Mouse (Mus musculus) CH12F3 (cell line): ENCODE measurements around the gene Mrpl37.
"Not testable (repeated sequence)": the region's sequence is repeated elsewhere in the genome, so short reads cannot be mapped to it uniquely, and the experiment has no call there.

Experiments used
- in situ Hi-C: fragments of 300-500 bp; cut with MboI; formaldehyde crosslinking; loops from 2 replicates; pipeline ENCODE4 v1.14.3; 2020; ENCODE audit warnings: low sequenced_read_pairs

Mrpl37 gene

DNA sequence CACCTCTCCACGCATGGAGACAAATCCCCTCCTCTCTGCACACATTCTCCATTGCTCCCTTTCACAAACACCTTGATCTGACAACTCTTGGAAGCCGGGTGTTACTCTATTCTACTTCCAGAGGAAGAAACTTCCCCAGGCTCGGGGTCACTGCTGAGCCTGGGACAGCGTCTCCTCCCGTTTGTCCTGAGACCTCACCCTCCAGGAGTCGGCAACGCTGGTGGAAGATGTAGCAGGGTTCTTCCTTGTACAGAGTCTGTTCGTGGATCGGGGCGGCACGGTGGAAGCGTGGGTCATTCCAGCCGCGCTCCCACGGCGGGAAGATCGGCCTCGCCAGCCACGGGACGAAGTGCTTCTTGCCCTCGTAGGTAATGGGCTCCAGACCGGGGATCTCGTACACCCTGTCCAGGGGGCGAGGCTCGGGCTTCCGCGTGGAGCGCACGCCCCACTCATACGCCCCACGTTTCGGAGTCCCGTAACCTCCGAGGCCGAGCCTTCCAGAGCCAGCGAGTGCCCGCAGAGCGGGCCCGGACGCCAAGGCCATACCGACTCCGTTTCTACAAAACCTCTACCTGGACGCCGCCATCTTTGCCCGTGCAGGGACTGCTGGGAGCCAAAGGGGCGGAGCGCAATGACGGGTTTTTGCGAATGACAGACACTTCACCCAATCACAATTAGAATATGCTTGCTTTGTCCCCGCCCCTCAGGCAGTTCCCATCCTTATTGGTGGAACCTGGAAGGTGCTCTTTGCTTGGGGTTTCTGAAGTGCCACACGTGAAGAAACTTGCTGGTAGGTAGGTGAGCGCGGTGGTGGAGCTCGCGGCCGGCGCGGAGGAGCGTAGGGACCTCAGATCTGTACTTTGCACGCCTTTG is at the start of gene Mrpl37, which contains the start of gene Cyb5rl:
Mrpl37 (minus strand) TSS at position 617 of the 873 bp plus-strand sequence.
Cyb5rl (plus strand) TSS at position 737 of the 873 bp plus-strand sequence.
- in situ Hi-C loops, result no loop called here

DNA sequence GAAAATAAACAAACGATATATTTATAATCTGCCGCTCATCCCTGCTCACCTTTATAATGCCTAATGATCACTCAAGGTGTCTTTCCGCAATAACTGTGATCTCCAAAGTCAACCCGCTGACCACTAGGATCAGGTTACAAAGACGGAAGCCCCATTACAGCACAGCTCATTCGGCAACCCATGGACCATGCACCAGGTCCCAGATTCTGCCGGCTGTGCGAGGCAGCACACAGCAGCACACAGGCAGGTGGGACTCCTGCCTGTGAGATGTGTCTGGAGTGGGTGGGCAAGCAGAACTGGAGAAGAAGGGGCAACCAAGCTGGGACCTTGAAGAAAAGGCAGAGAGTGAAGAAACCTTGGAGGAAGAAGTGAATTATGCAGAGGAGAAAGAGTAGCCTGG is 47.6 kb upstream of the Mrpl37 start:
- in situ Hi-C loops, result no loop called here

DNA sequence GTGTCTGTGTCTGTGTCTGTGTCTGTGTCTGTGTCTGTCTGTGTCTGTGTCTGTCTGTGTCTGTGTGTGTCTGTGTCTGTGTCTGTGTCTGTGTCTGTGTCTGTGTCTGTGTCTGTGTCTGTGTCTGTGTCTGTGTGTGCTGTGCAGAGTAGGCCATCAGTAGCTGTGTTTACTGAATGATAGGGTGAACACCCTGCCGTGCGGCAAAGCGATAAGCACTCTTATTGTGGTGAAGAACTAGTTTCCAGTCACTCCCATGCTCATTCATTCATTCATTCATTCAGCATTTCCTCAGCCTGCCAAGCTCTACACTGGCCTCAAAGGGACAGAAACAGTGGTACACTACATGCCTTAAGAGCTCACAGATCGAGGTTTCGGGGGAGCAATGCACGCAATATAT is 42.5 kb upstream of the Mrpl37 start:
- in situ Hi-C loops, result not testable (repeated sequence)

DNA sequence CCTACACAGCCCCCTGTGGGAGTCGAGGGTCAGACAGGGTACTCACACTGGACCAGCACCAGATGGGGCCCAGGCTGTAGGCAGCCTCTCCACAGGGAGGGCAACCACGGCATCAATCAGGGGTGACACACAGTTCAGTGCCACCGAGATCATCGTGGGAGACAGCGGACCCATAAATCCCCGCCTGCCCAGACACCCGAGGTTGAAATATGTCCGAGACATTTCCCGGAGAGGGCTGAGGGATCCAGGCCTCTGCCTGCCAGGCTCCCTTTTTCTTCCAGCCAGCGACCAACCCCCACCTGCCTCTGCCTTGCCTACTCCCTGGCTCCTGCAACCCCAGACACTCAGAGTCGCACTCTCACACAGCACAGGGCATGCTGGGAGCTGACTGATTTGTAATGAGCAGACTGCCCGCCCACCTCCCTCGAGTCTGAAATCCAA is 41.6 kb upstream of the Mrpl37 start:
- in situ Hi-C loops, result no loop called here

DNA sequence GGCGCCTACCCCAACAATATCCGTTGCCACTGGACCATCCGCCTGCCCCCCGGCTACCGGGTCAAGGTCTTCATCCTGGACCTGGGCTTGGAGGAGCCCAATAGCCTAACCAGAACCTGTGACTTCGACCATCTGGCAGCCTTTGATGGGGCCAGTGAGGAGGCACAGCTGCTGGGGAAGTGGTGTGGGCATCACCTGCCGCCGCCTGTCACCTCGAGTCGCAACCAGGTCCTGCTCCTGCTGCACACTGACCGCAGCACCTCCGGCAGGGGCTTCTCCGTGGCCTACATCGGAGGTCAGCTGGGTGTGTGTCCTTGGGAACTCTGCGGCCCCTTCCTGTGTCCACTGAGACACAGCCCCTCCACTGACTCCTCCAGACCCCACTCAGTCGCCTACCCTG is 40.1 kb upstream of the Mrpl37 start:
- in situ Hi-C loops, result no loop called here

DNA sequence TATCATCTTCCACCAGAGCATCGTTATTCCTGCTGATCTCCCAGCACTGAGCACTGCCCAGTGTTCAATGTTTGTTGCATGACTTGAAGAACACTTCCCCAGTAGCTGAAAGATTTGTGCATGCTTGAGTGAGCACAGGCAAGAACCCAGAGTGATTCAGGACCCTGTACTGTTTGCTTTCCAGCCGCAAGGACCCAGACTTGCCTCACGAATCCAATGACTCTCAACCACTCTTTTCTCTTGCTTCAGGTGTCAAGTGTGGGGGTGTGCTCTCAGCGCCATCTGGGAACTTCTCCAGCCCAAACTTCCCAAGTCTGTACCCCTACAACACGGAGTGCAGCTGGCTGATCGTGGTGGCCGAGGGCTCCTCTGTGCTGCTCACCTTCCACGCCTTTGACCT is 35.6 kb upstream of the Mrpl37 start:
- in situ Hi-C loops, result no loop called here

DNA sequence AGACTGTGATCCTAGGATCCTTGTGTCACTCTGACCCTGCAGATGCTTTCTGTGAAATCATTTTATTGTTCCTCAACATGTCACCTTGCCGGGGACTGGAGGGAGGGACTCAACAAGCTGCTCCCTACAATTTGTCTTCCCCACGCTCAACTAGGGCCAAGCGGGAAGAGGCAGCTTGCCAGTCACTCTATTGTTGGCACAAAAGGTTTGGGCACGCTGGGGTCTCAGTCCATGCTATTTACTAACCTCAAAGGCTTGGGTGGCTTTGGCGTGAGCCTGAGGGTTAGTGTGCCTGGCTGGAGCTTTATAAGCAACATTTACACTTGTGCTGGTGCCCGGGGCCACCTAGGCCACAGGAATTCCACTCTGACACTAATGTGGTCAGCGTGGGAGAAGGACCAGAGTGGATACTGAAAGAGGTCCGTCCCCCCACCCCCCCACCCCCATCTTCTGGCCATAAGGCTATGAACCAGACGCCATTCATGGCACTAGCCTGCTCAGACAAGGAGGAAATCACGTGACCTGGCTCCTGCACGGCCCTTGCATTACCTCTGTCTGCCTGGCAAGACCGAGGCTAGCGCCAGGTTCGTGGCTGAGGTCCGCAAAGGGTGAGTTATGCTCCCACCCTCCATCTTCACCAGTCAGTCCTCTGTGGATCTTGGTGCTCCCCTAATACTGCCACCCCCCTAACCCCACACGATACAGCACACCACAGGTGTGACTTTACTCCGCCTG is 32.3 kb upstream of the Mrpl37 start:
- in situ Hi-C loops, result no loop called here

DNA sequence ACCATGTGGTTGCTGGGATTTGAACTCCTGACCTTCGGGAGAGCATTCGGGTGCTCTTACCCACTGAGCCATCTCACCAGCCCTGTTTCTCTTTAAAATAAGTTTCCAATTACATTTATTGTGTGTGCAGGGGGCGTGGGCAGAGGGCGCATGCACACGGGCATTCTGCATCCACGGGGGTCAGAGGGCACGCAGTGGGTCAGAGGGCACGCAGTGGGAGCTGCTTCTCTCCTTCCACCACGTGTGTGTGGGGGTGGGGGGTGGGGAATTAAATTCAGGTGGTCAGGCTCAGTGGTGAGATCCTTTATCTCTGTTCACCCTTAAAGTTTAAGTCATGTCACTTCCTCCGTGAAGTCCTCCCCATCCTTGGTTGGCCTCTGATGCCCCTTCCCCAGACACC is 31.7 kb upstream of the Mrpl37 start:
- in situ Hi-C loops, result no loop called here

DNA sequence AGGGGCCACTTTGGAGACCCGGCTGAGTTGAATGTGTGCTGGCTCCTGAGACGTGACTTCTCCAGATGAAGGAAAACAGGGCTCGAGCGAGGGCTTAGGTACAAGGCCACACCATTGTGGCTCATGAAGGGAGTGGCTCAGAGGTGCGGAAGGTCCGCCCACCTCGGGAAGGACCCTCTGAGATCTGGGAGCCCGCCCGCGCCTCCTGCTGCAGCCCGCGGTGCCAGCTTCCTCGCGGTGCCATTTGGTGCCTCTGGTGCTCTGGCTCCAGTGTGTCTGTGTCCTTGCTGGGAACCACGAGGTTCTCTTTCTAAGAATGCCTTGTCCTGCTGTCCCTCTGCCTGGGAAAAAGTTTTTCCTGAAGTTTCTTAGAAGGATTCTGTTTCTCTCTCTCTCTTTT is 31.2 kb upstream of the Mrpl37 start:
- in situ Hi-C loops, result no loop called here

DNA sequence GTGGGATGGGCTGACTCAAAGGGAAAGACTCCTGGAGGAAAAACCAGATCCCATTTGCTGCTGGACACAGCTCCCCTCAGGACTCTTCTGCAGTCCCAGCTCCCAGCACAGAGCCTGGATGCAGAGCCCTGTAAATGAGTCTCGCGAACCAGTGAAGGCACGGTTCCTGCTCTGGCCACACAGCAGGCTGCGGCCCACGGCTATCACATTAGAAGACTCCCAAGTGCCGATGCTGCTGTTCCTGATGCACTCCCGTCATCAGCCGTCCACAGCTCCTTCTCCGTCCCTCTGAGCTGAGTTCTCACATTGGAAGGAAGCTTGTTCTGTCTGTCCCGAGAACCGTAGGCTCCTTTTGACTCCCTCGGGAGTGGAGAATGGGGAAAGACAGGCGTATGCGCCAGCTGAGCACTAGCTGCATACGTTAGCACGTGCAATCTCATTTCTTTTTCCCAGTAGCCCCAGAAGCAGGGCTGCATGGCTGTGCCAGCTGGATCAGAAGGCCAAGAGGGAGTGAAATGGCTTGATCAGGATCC is 30.2 kb upstream of the Mrpl37 start, which contains the start of gene Cdcp2:
Cdcp2 (plus strand) TSS at position 51 of the 533 bp plus-strand sequence.
- in situ Hi-C loops, result no loop called here

DNA sequence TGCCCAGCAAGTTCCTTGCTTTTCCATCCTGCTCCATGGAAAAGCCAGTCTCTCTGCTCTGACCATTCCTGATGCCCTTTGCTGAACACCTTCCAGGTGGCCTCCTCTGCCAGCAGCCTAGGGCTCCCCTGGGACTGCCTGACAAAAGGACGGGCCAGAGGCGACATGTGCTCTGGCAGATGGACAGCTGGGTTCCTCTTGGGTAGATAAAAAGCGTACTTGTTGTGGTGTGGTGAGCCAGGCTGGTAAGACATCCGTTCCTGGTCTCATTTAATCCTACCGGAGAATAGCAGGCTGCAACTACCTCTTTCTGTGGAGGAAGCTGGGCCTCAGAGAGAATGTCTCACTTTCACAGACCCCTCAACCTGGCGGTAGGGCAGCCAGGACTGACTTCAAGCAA is 29.4 kb upstream of the Mrpl37 start:
- in situ Hi-C loops, result no loop called here

DNA sequence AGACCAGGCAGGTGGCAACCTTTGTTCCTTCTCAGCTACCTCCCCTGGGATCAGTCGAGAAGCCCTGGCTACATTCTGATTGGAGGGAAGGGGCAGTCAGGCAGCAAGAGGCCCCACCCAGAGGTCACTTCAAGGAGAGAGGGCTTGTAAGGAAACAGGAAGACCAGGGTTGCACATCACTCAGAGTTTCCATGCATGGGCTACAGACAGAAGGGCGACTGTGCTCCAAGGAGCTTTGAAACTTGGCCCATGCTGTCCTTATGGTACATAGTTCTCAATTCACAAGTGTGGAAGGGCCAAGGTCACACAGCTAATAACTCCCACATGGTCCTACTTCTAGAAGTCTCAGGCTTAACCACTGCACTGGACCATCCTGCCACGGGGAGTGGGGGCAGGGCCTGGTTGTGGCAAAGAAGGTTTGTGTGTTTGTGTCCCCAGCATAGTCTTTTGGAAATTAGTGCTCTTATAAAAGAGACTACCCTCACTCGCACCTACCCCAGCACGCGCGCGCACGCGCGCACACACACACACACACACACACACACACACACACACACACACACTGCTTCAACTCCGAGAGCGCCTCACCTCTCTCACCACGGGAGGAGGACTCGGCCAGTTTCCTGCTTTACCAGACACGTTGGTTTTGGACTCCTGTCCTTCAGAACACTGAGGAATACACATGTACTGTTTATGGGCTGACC is 28.0 kb upstream of the Mrpl37 start:
- in situ Hi-C loops, result no loop called here

DNA sequence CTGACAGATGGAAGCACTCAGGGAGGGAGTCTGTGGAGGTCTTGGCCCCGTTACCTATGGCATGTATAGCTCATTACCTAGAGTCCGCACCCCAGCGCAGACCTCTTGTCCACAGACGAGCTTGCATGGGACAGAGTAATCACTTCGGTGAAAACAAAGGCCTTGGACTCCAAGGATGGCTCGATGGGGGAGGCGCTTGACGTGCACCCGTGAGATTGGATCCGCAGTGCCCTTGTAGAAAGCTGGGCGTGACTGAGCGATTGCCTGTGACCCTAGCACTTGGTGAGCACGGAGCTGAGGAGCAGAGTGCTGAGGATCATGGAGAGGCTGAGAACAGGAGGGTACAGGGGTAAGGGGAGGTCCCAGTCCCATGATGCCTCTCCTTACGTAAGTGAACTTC is 25.0 kb upstream of the Mrpl37 start:
- in situ Hi-C loops, result no loop called here

DNA sequence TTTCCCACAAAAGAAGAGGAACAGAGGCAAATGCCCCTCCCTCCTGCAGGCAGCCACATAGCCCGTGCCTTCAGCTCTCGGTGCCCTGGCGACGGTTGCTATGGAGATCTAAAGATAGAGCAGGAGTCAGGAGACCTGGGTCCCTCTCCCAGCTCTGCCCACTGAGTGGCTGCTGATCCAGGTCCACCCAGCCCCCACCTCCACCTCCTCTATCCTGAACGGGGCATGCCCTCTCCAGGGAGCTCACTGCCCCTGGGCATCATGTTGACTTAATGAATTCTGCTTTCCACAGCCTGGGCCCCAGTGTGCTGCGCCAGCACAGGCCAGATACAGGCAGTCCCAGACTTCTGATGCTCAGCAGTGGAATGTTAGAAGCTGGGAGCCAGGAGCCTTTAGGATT is 18.2 kb upstream of the Mrpl37 start:
- in situ Hi-C loops, result no loop called here

DNA sequence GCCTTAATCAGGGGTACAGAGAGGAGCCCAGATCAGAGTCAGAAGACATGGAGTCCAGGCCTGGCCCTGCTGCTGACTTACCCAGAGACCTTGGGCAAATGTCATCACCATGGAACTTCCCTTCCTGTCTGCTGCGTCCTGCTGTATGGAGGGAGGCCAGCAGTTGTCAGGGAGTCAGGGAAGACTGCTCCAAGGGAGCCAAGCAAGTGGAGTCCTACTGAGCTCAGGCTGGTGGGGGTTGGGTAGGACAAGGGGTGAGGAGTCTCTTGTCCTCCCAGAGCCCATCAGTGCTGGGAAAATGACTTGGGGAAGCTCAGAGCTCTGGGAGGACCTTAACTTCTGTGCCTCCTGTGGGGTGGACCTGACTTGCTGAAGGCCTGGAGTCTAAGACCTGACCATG is 17.7 kb upstream of the Mrpl37 start:
- in situ Hi-C loops, result no loop called here

DNA sequence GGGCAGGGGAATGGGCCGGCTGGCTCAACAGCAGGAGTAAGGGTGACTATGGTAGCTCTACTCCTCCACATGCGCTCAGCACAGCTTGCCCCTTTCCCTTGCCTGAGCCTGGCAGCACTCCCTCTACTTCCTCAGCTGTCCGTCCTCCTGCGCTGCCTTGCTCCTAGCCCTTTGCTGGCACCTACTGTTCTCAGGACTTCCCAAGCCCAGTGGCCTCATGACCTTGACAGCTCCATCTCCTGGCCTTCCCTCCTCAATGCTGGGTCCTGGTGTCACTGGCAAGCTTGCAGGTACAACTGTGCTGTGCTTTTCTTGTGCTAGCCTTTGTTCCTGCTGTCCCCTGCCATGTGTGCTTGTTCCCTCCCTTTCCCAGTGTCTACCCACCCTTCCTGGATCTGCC is 16.5 kb upstream of the Mrpl37 start:
- in situ Hi-C loops, result no loop called here

DNA sequence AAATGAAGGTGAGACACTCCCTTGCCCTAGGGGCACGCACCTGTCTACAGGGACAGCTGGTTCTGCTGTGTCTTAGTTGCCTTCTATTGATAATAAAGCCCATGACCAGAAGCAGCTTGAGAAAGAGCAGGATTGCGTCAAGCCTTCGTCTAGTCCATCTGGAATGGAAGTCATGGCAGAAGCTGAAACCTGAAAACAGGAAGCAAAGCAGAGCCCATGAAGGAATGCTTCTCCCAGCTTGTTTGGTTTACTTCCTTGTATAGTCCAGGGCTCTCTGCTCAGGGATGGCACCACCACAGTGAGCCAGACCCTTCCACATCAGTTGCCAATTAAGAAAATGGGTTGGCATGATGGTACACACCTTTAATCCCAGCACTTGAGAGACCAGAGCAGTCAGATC is 15.5 kb upstream of the Mrpl37 start:
- in situ Hi-C loops, result no loop called here

DNA sequence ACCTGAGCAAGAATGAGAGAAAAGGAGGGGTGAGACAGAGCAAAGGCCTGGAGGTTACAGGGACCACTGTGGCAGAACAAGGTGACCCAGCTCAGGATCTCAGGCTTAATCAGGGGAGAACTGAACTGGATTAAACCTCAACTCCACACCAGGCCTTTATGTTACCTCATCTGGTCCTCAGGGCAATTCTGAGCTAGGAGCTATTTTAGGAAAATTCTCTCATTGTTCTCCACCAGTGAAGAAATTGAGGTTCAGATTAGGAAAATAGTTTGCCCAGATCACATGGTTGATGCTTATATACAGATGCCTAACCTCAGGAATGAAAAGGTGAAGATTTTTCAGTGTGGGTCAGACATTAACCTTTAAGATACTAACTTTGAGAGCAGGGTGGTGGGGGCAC is 13.0 kb upstream of the Mrpl37 start:
- in situ Hi-C loops, result no loop called here

DNA sequence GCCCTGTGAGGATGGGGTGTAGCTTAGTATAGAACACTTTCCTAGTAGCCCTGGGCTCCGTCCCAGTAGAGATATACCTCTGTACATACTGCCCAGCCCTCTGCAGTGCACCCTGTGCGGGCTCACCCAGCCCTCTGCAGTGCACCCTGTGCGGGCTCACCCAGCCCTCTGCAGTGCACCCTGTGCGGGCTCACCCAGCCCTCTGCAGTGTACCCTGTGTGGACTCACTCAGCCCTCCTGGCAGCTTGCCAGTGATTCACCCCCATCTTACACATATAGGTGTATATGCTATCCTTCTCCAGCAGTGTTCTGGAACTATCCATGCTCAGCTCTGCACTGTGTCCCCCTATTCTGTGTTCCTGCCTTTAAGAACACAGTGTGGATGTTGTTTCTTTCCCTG is 12.2 kb upstream of the Mrpl37 start:
- in situ Hi-C loops, result no loop called here

DNA sequence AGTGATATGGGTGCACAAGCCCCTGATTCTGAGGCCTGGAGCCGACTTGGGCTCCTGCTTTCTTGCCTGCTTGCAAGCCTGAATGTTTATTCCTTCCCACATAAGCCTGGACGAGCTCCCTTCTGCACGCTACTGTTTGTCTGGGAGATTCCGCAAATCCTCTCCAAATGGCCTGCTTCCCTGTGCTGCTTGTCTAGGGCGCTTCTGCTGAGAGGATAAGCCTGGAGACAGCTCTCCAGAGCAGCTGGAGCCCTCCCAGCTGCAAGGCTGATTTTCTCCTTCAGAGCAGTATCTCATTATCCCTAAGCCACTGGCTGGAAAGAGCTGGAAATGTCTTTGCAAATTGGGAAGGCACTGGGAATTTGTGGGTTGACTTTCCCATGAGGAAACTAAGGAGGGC is 8.8 kb upstream of the Mrpl37 start:
- in situ Hi-C loops, result no loop called here

DNA sequence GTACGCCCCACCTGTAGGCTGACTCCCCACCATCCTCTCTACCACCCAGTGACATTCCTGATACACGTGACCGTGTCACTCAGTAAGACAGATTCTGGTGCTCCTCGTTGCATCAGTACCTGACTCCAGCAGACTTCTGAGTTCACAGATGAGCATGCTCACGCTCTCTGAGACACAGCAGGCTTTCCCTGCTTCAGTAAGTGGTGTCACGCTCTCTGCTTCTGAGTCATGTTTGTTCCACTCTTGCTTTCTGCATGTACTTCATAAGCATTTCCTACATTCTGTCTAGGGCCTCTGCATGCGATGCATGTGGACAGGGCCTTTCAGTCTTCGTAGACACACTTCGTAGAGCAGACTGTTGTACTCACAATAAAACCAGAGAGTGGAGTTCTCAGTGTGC is 5.7 kb upstream of the Mrpl37 start:
- in situ Hi-C loops, result no loop called here
